Mouse (Mus musculus): ENCODE measurements around the gene Tmem178b. TPM values are rescaled to one million over a fixed set of nuclear protein-coding genes. Genes with fewer than 3 reads are reported as not detected.

Tmem178b gene
- polyA plus RNA-seq, 1 experiment from 2014 or later: not detected

- Histone ChIP-seq H3K4me3 (ENCODE audit: control insufficient read depth in 1 of 2, insufficient read depth in 1 of 2, low read depth in 1 of 2, low read length in 2 of 2) (no peak overlapping the region), H3K4me1 (ENCODE audit: control insufficient read depth in 2 of 2, insufficient read depth in 2 of 2, low read length in 2 of 2) (no peaks in the 10 kb centered on the region), H3K36me3 (ENCODE audit: control insufficient read depth, insufficient read depth, low read length) (no peaks in the 10 kb centered on the region), H3K9ac (ENCODE audit: low read length) (no peak overlapping the region), H3K9me3 (ENCODE audit: control insufficient read depth, low read length) (no peaks in the 10 kb centered on the region), H3K27ac (replicated peaks in 1 of 2; ENCODE audit: control insufficient read depth in 1 of 2, insufficient read depth in 1 of 2, low read depth in 2 of 2, low read length in 2 of 2) (no peak overlapping the region), H3K4me2 (ENCODE audit: low read length) (no peak overlapping the region), H3K27me3 (ENCODE audit: control insufficient read depth, insufficient read depth, low read length) (no peaks in the 10 kb centered on the region)
- ATAC-seq (ENCODE audit: insufficient number of reproducible peaks, insufficient read depth, low FRiP score, low read depth): no peak
- WGBS: 31% methylated on average over 3 of the region's 3 CpGs
Observed at GRCm38 (mm10) chr6:40008166-40008907, 135.3 kb downstream of the Tmem178b start.

- Histone ChIP-seq H3K27me3 (ENCODE audit: control insufficient read depth, insufficient read depth, low read length) (no peaks in the 10 kb centered on the region), H3K4me2 (ENCODE audit: low read length) (no peak overlapping the region), H3K9ac (ENCODE audit: low read length) (no peak overlapping the region), H3K4me1 (ENCODE audit: control insufficient read depth in 2 of 2, insufficient read depth in 2 of 2, low read length in 2 of 2) (no peaks in the 10 kb centered on the region), H3K9me3 (ENCODE audit: control insufficient read depth, low read length) (no peaks in the 10 kb centered on the region), H3K27ac (replicated peaks in 1 of 2; ENCODE audit: control insufficient read depth in 1 of 2, insufficient read depth in 1 of 2, low read depth in 2 of 2, low read length in 2 of 2) (no peak overlapping the region), H3K36me3 (ENCODE audit: control insufficient read depth, insufficient read depth, low read length) (no peaks in the 10 kb centered on the region), H3K4me3 (ENCODE audit: control insufficient read depth in 1 of 2, insufficient read depth in 1 of 2, low read depth in 1 of 2, low read length in 2 of 2) (no peak overlapping the region)
- no peak for ATAC-seq (ENCODE audit: insufficient number of reproducible peaks, insufficient read depth, low FRiP score, low read depth)
- WGBS: 66% methylated on average over 3 of the region's 3 CpGs
Observed at GRCm38 (mm10) chr6:40009718-40010117, 136.6 kb downstream of the Tmem178b start.

- no peak overlapping the region for H3K27ac ChIP-seq (replicated peaks in 1 of 2; ENCODE audit: control insufficient read depth in 1 of 2, insufficient read depth in 1 of 2, low read depth in 2 of 2, low read length in 2 of 2)
- no peak for ATAC-seq (ENCODE audit: insufficient number of reproducible peaks, insufficient read depth, low FRiP score, low read depth)
- H3K27me3 ChIP-seq (ENCODE audit: control insufficient read depth, insufficient read depth, low read length): no peaks in the 10 kb centered on the region
- H3K4me1 ChIP-seq (ENCODE audit: control insufficient read depth in 2 of 2, insufficient read depth in 2 of 2, low read length in 2 of 2): no peaks in the 10 kb centered on the region
- no peak overlapping the region for H3K9ac ChIP-seq (ENCODE audit: low read length)
- WGBS: 85% methylated on average over 5 of the region's 5 CpGs
- no peaks in the 10 kb centered on the region for H3K36me3 ChIP-seq (ENCODE audit: control insufficient read depth, insufficient read depth, low read length)
- H3K4me2 ChIP-seq (ENCODE audit: low read length): no peak overlapping the region
- no peaks in the 10 kb centered on the region for H3K9me3 ChIP-seq (ENCODE audit: control insufficient read depth, low read length)
- H3K4me3 ChIP-seq (ENCODE audit: control insufficient read depth in 1 of 2, insufficient read depth in 1 of 2, low read depth in 1 of 2, low read length in 2 of 2): no peak overlapping the region
Observed at GRCm38 (mm10) chr6:40011066-40011465, 138.0 kb downstream of the Tmem178b start.

GRCm38 (mm10) chr6:40011609-40012008 is 138.5 kb downstream of the Tmem178b start:
- Histone ChIP-seq H3K36me3 (ENCODE audit: control insufficient read depth, insufficient read depth, low read length) (no peaks in the 10 kb centered on the region), H3K4me3 (ENCODE audit: control insufficient read depth in 1 of 2, insufficient read depth in 1 of 2, low read depth in 1 of 2, low read length in 2 of 2) (no peak overlapping the region), H3K4me1 (ENCODE audit: control insufficient read depth in 2 of 2, insufficient read depth in 2 of 2, low read length in 2 of 2) (no peaks in the 10 kb centered on the region), H3K27ac (replicated peaks in 1 of 2; ENCODE audit: control insufficient read depth in 1 of 2, insufficient read depth in 1 of 2, low read depth in 2 of 2, low read length in 2 of 2) (no peak overlapping the region), H3K9ac (ENCODE audit: low read length) (no peak overlapping the region), H3K9me3 (ENCODE audit: control insufficient read depth, low read length) (no peaks in the 10 kb centered on the region), H3K27me3 (ENCODE audit: control insufficient read depth, insufficient read depth, low read length) (no peaks in the 10 kb centered on the region), H3K4me2 (ENCODE audit: low read length) (no peak overlapping the region)
- ATAC-seq (ENCODE audit: insufficient number of reproducible peaks, insufficient read depth, low FRiP score, low read depth): no peak
- WGBS: 60% methylated on average over 5 of the region's 5 CpGs

GRCm38 (mm10) chr6:40013407-40013806 is 140.3 kb downstream of the Tmem178b start:
- Histone ChIP-seq H3K4me1 (ENCODE audit: control insufficient read depth in 2 of 2, insufficient read depth in 2 of 2, low read length in 2 of 2) (no peaks in the 10 kb centered on the region), H3K9ac (ENCODE audit: low read length) (no peak overlapping the region), H3K36me3 (ENCODE audit: control insufficient read depth, insufficient read depth, low read length) (no peaks in the 10 kb centered on the region), H3K4me2 (ENCODE audit: low read length) (no peak overlapping the region), H3K27ac (replicated peaks in 1 of 2; ENCODE audit: control insufficient read depth in 1 of 2, insufficient read depth in 1 of 2, low read depth in 2 of 2, low read length in 2 of 2) (no peak overlapping the region), H3K4me3 (ENCODE audit: control insufficient read depth in 1 of 2, insufficient read depth in 1 of 2, low read depth in 1 of 2, low read length in 2 of 2) (no peak overlapping the region), H3K9me3 (ENCODE audit: control insufficient read depth, low read length) (no peaks in the 10 kb centered on the region), H3K27me3 (ENCODE audit: control insufficient read depth, insufficient read depth, low read length) (no peaks in the 10 kb centered on the region)
- ATAC-seq (ENCODE audit: insufficient number of reproducible peaks, insufficient read depth, low FRiP score, low read depth): no peak
- WGBS: 46% methylated on average over 5 of the region's 5 CpGs

- Histone ChIP-seq H3K36me3 (ENCODE audit: control insufficient read depth, insufficient read depth, low read length) (no peaks in the 10 kb centered on the region), H3K4me2 (ENCODE audit: low read length) (no peak overlapping the region), H3K4me3 (ENCODE audit: control insufficient read depth in 1 of 2, insufficient read depth in 1 of 2, low read depth in 1 of 2, low read length in 2 of 2) (no peak overlapping the region), H3K9ac (ENCODE audit: low read length) (no peak overlapping the region), H3K9me3 (ENCODE audit: control insufficient read depth, low read length) (no peaks in the 10 kb centered on the region), H3K27me3 (ENCODE audit: control insufficient read depth, insufficient read depth, low read length) (no peaks in the 10 kb centered on the region), H3K27ac (replicated peaks in 1 of 2; ENCODE audit: control insufficient read depth in 1 of 2, insufficient read depth in 1 of 2, low read depth in 2 of 2, low read length in 2 of 2) (no peak overlapping the region), H3K4me1 (ENCODE audit: control insufficient read depth in 2 of 2, insufficient read depth in 2 of 2, low read length in 2 of 2) (no peaks in the 10 kb centered on the region)
- ATAC-seq (ENCODE audit: insufficient number of reproducible peaks, insufficient read depth, low FRiP score, low read depth): no peak
- 69% methylated on average over 4 of the region's 4 CpGs for WGBS
Observed at GRCm38 (mm10) chr6:40015185-40015584, 142.1 kb downstream of the Tmem178b start.

- 51% methylated on average over 7 of the region's 7 CpGs for WGBS
- H3K4me2 ChIP-seq (ENCODE audit: low read length): no peak overlapping the region
- no peaks in the 10 kb centered on the region for H3K4me1 ChIP-seq (ENCODE audit: control insufficient read depth in 2 of 2, insufficient read depth in 2 of 2, low read length in 2 of 2)
- no peak overlapping the region for H3K9ac ChIP-seq (ENCODE audit: low read length)
- H3K36me3 ChIP-seq (ENCODE audit: control insufficient read depth, insufficient read depth, low read length): no peaks in the 10 kb centered on the region
- no peaks in the 10 kb centered on the region for H3K27me3 ChIP-seq (ENCODE audit: control insufficient read depth, insufficient read depth, low read length)
- H3K4me3 ChIP-seq (ENCODE audit: control insufficient read depth in 1 of 2, insufficient read depth in 1 of 2, low read depth in 1 of 2, low read length in 2 of 2): no peak overlapping the region
- H3K9me3 ChIP-seq (ENCODE audit: control insufficient read depth, low read length): no peaks in the 10 kb centered on the region
- H3K27ac ChIP-seq (replicated peaks in 1 of 2; ENCODE audit: control insufficient read depth in 1 of 2, insufficient read depth in 1 of 2, low read depth in 2 of 2, low read length in 2 of 2): no peak overlapping the region
- no peak for ATAC-seq (ENCODE audit: insufficient number of reproducible peaks, insufficient read depth, low FRiP score, low read depth)
Observed at GRCm38 (mm10) chr6:40015711-40016460, 142.8 kb downstream of the Tmem178b start.
